Comparison of ENCODE assay signal across 8 mouse cellular contexts in the genomic region with DNA sequence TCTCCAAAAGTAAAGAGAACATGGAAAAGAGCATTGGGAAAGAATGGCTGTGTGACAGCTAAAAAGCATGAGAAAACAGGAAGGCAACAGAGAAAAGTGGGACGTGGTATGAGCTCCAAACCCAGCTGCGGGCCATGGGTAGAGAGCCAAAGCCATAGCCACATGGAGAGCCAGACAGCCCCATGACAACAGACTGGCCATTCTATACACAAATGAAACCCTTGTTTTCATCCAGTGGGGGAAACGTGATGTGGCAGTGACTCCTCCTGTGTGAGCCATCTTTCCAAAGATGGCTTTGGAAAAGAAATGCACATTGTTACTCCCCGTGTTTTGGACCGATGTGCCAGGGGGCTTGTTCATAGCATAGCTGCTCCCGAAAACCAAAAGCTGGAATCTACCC. TPM values are rescaled to one million over a fixed set of nuclear protein-coding genes. Genes with fewer than 3 reads are reported as not detected.
DNase-seq lines count a peak whose midpoint lies in the region; ATAC-seq and TF ChIP-seq lines count a peak whose summit lies in the region.

No protein-coding gene starts in this region.

- H3K27ac ChIP-seq in heart, embryonic 11.5 days (ENCODE audit: low read depth, low read length), result peak overlapping the region; percentile 81; the same call in 1 of the 2 replicates
- peak overlapping the region; percentile 92 for H3K27ac ChIP-seq in limb, embryonic 12.5 days
- H3K27ac ChIP-seq in olfactory bulb, adult 2 months (ENCODE audit: insufficient read depth, low read depth, low read length), result peak overlapping the region; percentile 82

- ATAC-seq in heart, embryonic 11.5 days (replicated peaks; ENCODE audit: insufficient number of reproducible peaks, low FRiP score, low TSS enrichment), result no peak
- peak; percentile 18 for ATAC-seq in CD4-positive, CD25-positive, alpha-beta regulatory T cell, adult 4 months
- ATAC-seq in erythroblast, adult 5-6 weeks (replicated peaks; ENCODE audit: low FRiP score, poor library complexity, severe bottlenecking), result peak; percentile 65
- 0 out of 2 replicates have a peak, but pooled peaks have one; percentile 5 for ATAC-seq in limb, embryonic 12.5 days (ENCODE audit: insufficient number of reproducible peaks, insufficient read depth, low FRiP score, low TSS enrichment, low read depth)

- H3K9me3 ChIP-seq in heart, embryonic 11.5 days (replicated peaks; ENCODE audit: control insufficient read depth, low read length), result no peaks in the 10 kb centered on the region
- H3K9me3 ChIP-seq in limb, embryonic 12.5 days, result no peaks in the 10 kb centered on the region

- no peaks in the 10 kb centered on the region for H3K36me3 ChIP-seq in heart, embryonic 11.5 days (ENCODE audit: control insufficient read depth, insufficient read depth, low read length)
- no peaks in the 10 kb centered on the region for H3K36me3 ChIP-seq in limb, embryonic 12.5 days

- TF ChIP-seq CTCF in olfactory bulb, adult 2 months (IDR thresholded peaks at IDR 0.05; ENCODE audit: insufficient read depth, low read depth, low read length), result no peak

- 43% methylated on average over 6 of the region's 6 CpGs for WGBS in heart, embryonic 11.5 days (ENCODE audit: insufficient replicate concordance)
- WGBS in limb, embryonic 12.5 days, result 46% methylated on average over 6 of the region's 6 CpGs
- 7% methylated on average over 6 of the region's 6 CpGs for WGBS in olfactory bulb, adult 2 months

- H3K4me3 ChIP-seq in heart, embryonic 11.5 days (ENCODE audit: low read depth, low read length), result peak overlapping the region; percentile 92
- H3K4me3 ChIP-seq in limb, embryonic 12.5 days (replicated peaks), result peak overlapping the region; percentile 93
- H3K4me3 ChIP-seq in olfactory bulb, adult 2 months (ENCODE audit: insufficient read depth, low read depth, low read length), result peak overlapping the region; percentile 71

- peaks cover 3% of the 10 kb centered on the region; the same call in 1 of the 2 replicates for H3K4me1 ChIP-seq in heart, embryonic 11.5 days (ENCODE audit: control insufficient read depth, insufficient read depth, low read length)
- H3K4me1 ChIP-seq in limb, embryonic 12.5 days (replicated peaks), result peaks cover 15% of the 10 kb centered on the region
- peaks cover 11% of the 10 kb centered on the region for H3K4me1 ChIP-seq in olfactory bulb, adult 2 months (ENCODE audit: control insufficient read depth, insufficient read depth, low read length)

- DNase-seq in heart, adult 9 months (ENCODE audit: low spot score in 2 of 2), result no peak
- DNase-seq in adrenal gland, postnatal 4 days (ENCODE audit: low spot score in 2 of 2), result no peak
- DNase-seq in right cerebral cortex, postnatal 14 days, result no peak

- peak overlapping the region; percentile 87 for H3K9ac ChIP-seq in heart, embryonic 11.5 days (ENCODE audit: low read depth, low read length)
- peak overlapping the region; percentile 96; the same call in 1 of the 2 replicates for H3K9ac ChIP-seq in limb, embryonic 12.5 days (replicated peaks)

- no peak for TF ChIP-seq POLR2A in olfactory bulb, adult 2 months (IDR thresholded peaks at IDR 0.05; ENCODE audit: insufficient read depth, low read depth, low read length)

- H3K27me3 ChIP-seq in heart, embryonic 11.5 days (ENCODE audit: control insufficient read depth, insufficient read depth, low read length), result peaks cover 12% of the 10 kb centered on the region
- peaks cover 30% of the 10 kb centered on the region for H3K27me3 ChIP-seq in limb, embryonic 12.5 days

- peak overlapping the region; percentile 80 for H3K4me2 ChIP-seq in heart, embryonic 11.5 days
- peak overlapping the region; percentile 84 for H3K4me2 ChIP-seq in limb, embryonic 12.5 days

RNA-seq across cellular contexts. Expression of a gene that starts 0.4 kb away (rescaled TPM):
- polyA plus RNA-seq in heart, embryonic 11.5 days (2014; fragmentation: Nextera tagmentation; extraction: Ambion mirVana), result 14.4 and 17.1 TPM in 2 replicates
- polyA plus RNA-seq in CD4-positive, CD25-positive, alpha-beta regulatory T cell, adult 4 months (2017; shearing (Covaris generic)), result 10 to 100 TPM; 13.3 to 16.8 TPM
- 25.5 and 54.0 TPM in 2 replicates for total RNA-seq in erythroblast, adult 5-6 weeks (2015; ENCODE audit: low replicate concordance)
- total RNA-seq in erythroblast, adult 5-6 weeks (2017; ENCODE audit: low replicate concordance), result 88.6 and 102 TPM in 2 replicates
- 28.9 and 31.1 TPM in 2 replicates for polyA plus RNA-seq in limb, embryonic 12.5 days (2016; fragmentation: Nextera tagmentation; extraction: Ambion mirVana)
- polyA plus RNA-seq in olfactory bulb, adult 2 months (2012; ENCODE audit: insufficient read depth, insufficient read length, low replicate concordance, missing spikeins), result not detected in 2 replicates
- total RNA-seq in adrenal gland, postnatal 4 days (2021), result 10 to 100 TPM; 32.8 to 39.2 TPM

RNA-seq across cellular contexts. Expression of a gene that starts 58.0 kb away (rescaled TPM):
- polyA plus RNA-seq in heart, embryonic 11.5 days (2014; fragmentation: Nextera tagmentation; extraction: Ambion mirVana), result 23.4 and 26.6 TPM in 2 replicates
- polyA plus RNA-seq in CD4-positive, CD25-positive, alpha-beta regulatory T cell, adult 4 months (2017; shearing (Covaris generic)), result 10 to 100 TPM; 31.1 to 32.8 TPM
- total RNA-seq in erythroblast, adult 5-6 weeks (2015; ENCODE audit: low replicate concordance), result 2.1 and 6.1 TPM in 2 replicates
- 5.0 and 9.8 TPM in 2 replicates for total RNA-seq in erythroblast, adult 5-6 weeks (2017; ENCODE audit: low replicate concordance)
- 55.7 and 66.0 TPM in 2 replicates for polyA plus RNA-seq in limb, embryonic 12.5 days (2016; fragmentation: Nextera tagmentation; extraction: Ambion mirVana)
- polyA plus RNA-seq in olfactory bulb, adult 2 months (2012; ENCODE audit: insufficient read depth, insufficient read length, low replicate concordance, missing spikeins), result not detected in 2 replicates
- 10 to 100 TPM; 31.4 to 38.5 TPM for total RNA-seq in adrenal gland, postnatal 4 days (2021)

RNA-seq across cellular contexts. Expression of a gene that starts 58.1 kb away (rescaled TPM):
- polyA plus RNA-seq in heart, embryonic 11.5 days (2014; fragmentation: Nextera tagmentation; extraction: Ambion mirVana), result 59.1 and 67.4 TPM in 2 replicates
- 10 to 100 TPM; 37.0 to 44.2 TPM for polyA plus RNA-seq in CD4-positive, CD25-positive, alpha-beta regulatory T cell, adult 4 months (2017; shearing (Covaris generic))
- 11.9 and 23.0 TPM in 2 replicates for total RNA-seq in erythroblast, adult 5-6 weeks (2015; ENCODE audit: low replicate concordance)
- 21.2 and 28.8 TPM in 2 replicates for total RNA-seq in erythroblast, adult 5-6 weeks (2017; ENCODE audit: low replicate concordance)
- polyA plus RNA-seq in limb, embryonic 12.5 days (2016; fragmentation: Nextera tagmentation; extraction: Ambion mirVana), result 102 and 104 TPM in 2 replicates
- not detected in 2 replicates for polyA plus RNA-seq in olfactory bulb, adult 2 months (2012; ENCODE audit: insufficient read depth, insufficient read length, low replicate concordance, missing spikeins)
- 10 to 100 TPM; 48.1 to 52.9 TPM for total RNA-seq in adrenal gland, postnatal 4 days (2021)
